Mouse (Mus musculus) adrenal gland, adult 8-10 months (tissue): ENCODE measurements around the gene Aatk. TPM values are rescaled to one million over a fixed set of nuclear protein-coding genes. Genes with fewer than 3 reads are reported as not detected.

Experiments used
- DNase-seq: peaks from one replicate; pipeline ENCODE4 v3.0.0; 2022
- total RNA-seq, 4 experiments: library from RNA; stranded (reverse); gene quantifications; 2 replicates each; pipeline ENCODE4 v1.2.4; 2022

Gene Aatk
- total RNA-seq, 4 experiments from 2014 or later: 14.3 to 22.8 (median 18.3) TPM

DNA sequence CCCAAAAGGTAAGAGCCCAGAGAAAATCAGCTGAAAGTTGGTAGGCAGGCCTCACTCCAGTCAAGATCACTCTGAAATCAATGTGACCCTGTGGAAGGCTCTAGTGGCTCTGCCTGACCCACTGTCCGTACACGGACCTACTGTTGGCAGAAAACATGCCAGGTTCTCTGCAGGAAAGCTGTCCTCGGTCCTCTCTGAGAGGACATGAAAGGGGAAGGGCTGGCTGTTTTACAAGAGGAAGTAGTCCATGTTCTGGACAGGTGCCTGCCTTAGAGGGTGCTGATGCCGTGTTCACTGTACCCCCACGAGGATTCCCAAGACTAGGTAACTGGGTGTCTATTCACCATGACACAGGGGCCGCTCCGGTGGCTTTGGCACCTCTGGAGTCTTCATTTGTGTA, 59.1 kb downstream of the Aatk start:
- DNase-seq: no peak

DNA sequence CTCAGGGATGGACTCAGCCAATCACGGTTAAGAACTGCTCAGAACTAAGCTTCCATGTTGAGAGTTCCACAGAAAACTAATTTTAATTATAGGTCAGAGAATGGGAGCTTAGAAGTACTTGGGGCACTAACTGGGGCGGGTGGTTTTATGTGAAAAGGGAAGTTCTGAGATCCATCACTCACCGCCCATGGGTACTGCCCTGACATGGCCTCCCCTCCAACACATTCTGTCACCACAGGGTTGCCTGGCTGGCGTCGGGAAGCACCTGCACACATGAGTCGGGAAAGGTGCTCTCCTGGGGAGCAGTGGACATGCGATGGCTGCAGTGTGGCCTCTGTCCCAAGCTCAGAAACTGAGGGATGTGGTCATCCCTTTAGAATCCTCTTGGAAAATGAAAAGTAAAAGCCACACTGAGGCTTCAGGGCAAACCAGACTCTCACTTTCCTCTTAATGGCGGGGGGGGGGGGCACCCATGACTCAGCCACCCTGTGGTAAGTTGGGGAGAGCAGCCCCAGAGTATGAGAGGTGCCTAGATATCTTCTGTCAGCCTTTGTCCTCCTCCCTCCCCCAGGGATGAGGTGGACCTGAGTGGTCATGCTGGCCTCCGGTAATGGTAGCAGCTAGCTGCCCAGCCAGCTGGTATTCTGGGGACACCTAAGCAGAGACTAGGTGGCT, 60.1 kb downstream of the Aatk start:
- DNase-seq: no peak

DNA sequence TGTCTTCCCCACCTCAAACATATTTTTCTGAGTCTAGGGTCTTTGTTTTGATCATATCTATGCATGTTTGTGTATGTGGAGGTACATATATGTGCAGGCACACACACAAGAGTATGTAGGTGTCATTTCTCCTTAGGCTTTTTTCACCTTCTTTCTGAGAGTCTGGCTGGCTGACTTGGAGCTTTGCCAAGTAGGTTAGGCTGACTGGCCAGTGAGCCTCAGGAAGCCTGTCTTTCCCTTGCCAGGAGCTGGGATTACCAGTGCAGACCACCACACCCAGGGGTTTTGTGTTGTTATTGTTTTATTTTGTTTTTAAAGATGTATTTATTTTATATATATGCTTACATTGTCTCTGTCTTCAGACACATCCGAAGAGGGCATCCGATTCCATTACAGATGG, 63.8 kb downstream of the Aatk start:
- DNase-seq: no peak

DNA sequence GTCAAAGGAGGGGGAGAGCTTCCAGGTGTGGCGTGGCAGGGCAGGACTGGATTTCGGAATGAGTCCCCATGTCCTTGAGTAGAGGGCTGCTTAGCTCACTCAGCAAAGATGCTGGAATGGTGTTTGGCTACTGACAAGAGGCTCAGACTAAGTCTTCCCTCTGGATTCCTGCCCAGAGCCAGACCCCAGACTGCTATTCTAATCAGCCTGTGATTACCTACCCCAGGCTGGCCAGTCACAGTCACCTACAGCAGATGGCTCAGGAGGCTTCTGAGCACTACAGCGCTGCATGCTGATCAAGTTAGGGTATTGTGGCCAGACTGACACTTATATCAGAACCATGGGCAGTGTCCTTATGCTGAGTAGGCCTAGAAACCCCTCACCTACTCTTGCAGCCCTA, 64.7 kb downstream of the Aatk start:
- DNase-seq: no peak

DNA sequence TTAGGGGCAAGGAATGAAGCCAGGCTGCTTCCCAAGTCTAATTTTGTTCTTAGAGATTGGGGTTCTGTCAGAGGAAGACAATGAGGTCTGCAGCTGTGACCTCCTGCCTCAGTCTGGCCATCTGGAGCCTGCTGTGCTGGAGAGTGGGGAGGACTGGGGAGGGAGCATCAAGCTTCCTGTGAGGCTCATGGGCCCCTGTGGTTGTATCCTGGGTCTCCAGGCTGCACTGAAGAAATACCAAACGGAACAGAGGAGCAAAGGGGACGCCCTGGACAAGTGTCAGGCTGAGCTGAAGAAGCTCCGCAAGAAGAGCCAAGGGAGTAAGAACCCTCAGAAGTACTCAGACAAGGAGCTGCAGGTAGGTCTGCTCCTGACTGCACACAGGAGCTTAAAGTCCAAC, 65.2 kb downstream of the Aatk start:
- DNase-seq: no peak

DNA sequence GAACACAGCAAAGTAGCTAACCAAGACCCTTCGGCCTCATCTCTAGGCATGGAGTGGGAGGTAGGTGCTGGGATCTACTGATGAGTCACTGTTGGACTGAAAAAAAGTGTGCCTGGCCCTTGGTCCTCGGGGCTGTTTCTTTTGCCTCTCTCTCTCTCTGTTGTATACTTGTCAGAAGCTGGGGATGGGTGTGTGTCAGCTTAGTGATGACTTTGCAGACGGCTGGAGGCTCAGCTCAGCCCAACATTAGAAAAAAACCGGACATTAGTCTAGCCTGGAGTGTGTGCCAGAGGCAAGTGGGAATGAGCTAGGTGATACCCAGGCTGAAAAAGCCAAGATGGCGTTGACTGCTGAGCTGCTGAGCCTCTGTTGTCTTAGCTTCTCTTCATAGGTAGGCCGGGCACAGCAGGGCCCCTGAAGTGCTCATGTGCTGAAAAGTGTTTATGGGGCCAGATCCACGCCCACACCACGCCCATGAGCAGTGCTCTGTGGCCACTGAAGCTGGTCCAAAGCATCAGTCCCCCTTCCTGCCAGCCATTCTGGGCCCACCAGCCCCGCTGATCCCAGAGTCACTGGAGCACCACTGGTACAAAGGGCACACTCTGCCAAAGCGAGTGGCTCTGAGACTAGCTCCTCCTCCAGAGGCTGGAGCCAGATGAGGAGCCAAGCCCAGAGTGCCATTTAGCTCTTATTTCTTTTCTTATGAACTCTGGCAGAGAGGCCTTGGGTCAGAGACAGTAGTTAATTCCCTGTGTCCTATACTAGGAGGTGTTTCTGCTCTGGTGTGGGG, 67.2 kb downstream of the Aatk start:
- DNase-seq: no peak

DNA sequence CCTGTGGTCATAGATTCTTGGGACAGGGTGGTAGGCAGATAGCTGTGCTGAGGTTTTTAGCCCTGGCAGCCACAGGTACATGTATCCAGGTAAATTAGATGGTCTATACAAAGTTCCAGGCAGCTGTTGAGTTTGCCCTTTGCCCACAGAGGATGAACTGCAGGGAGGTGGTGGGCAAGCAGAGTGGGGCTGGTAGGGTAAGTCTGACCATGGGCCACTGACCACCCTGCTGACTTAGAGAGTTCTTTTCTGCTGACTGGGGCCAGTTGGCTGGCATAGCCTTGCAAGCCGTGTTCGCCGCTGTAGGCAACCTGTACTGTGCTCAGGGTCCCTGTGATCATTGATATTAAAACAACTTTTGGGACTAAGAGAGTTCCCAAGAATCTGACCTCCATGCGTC, 68.3 kb downstream of the Aatk start:
- no peak for DNase-seq

DNA sequence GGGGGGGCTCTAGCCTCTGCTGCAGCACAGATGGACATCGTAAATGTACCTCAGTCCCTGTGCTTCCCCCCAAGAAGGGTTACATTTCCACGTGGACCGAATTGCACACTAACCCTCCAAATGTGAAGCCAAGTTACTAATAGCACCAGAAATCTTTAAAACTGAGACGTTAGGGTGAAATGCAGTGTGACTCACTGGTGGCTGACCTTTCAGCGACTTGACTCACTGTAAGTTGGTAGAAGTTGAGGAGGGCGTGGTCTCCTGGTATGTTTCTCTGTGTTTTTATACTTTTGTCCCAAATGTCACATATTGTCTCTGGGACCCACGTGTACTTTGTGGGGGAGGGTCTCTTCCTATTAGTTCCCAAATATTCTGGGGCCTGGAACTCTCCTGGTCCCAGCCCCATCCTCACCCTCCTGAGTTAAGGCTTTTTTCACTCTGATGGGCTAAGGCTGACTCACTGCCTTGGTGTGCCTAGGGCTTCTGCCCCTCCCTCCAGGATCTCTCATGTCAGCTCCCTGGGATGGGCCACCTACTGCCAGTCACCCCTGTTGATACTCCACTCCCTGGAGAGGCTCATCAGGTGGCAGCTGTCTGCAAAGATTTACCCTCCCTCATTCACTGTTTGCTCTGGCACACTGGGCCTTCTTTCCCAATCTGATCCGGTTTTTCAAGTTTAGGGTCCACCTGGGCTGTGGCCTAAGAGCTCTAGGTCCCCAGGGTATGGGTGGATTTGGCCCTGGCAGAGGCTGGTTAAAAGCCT, 71.0 kb downstream of the Aatk start:
- DNase-seq: peak; percentile 66

DNA sequence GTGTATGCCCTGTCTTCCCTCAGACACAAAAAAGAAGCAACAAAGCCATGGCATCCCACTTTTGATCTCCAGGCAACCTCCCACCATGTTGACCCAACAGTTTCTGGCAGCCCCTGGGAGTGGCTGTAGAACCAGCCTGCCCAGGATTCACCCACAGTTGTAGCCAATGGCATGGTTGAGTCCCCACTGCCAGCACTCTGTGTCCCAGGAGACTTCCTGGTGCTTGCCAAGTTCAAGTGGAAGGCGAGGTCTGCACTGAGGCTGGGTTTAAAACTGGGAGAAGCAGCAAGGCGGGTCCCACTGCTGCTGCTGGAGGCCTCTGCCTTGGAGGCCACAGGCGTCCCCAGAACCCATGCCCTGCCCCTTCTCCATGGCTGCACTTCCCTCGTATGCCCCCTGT, 73.2 kb downstream of the Aatk start:
- no peak for DNase-seq

DNA sequence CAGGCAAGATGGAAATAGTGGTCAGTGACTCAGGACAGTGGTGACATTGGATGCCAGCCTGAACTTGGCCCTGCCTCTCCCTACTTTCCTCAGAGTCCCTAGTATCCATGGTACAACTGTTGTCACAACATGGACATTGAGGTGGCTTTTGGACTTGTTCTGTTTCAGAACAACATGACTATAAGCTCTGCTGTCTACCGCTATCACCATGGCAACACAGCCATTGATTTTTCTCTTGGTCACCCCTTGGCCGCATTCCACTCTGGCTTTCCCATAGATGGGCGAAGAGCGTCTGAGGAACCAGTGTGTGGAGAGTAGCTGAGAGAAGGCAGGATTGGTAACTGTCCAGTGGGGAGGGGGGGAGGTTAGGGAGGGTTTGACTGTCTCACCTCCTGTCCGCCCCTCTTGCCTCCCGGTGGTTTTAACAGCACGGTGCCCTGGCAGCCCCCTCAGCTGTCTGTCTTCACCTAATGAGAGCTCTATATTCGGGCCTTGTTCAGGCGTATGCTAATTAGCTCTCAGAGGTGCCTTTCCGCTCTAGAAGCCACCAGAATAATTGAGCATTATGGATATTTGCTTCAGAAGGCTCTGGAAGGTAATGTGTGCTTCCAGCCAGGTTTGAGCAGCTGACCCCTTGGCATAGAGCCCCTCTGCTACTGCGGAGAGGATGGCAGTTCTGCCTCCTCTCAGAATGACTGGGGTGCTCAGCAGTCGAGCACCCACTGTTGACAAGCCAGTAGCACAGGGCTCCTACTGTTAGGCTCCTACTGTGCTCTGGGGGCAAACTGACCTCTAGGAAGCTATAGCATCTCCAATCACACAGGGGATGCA, 76.7 kb downstream of the Aatk start:
- no peak for DNase-seq

DNA sequence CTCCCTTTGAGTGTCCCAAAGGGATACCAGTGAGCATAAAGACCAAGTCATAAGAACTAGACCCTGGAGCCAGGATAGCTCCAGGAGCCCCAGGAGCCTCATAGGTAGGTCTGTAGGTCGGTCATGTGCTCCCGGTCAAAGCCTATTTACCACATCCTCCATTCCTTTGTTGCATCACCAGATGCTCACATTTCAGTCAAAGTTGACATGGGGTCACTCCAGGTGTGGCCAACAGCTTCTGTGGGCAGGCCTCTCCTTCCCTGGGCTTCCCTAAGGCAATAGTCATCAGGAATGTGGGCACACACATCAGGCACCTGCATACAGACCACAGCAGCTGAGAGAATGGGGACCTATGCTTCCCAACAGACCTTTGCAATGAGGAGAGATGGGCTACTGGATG, 79.1 kb downstream of the Aatk start:
- no peak for DNase-seq

DNA sequence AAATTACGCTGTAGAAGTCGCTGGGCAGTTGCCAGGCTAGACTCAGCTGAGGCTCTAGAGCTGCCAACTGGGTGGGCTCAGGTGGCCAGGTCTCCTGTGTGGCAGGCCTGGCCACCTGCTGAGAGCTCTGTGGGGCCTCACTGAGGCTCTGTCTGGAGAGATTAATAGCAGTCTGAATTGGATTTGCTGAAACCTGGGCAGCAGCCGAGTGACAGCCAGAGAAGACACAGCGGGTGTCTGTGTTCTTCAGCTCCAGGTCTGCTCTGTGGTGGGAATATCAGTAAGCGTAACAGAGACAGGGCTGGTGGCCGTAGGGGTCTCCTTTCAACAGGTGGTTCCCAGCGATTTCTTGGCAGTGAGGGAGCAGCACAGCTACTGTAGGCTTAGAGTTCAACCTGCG, 79.6 kb downstream of the Aatk start:
- no peak for DNase-seq

DNA sequence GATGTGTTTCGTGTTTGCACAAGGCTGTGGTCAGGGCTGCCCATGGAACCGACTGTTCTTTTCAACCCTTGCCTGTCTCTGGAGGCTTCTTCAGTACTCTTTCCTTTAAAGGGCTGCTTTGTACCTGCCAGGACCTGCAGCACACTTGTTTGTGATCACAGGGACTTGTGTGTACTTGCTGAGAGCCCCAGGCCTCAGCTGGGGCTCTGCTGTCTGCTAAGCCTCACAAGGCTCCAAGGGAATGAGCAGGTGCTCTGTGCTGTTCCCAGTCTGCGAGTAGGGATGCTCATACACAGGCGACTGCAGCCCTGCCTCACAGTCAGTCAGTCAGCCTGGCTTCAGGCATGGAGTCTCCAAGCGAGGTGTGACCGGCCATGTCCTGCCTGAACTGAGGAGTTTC, 80.7 kb downstream of the Aatk start:
- no peak for DNase-seq

DNA sequence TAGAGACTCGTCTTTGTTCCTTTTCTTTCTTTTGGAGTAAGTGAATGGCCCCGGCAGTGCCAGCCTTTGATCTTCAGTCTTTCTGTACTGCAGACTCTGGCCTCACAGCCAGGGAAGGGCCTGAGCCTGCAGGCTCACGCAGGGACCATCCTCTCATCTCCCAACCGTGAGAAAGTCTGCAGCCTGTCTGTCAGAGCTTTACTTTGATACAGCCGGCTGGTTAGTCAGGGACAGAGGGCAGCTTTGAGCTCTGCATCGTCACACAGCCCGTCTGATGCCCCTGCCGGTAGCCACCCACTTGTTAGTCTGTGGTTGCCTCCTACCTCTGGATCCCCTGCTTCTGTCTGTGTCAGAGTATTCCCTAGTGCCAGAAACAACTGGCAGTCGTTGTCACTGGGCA, 81.9 kb downstream of the Aatk start:
- DNase-seq: no peak

DNA sequence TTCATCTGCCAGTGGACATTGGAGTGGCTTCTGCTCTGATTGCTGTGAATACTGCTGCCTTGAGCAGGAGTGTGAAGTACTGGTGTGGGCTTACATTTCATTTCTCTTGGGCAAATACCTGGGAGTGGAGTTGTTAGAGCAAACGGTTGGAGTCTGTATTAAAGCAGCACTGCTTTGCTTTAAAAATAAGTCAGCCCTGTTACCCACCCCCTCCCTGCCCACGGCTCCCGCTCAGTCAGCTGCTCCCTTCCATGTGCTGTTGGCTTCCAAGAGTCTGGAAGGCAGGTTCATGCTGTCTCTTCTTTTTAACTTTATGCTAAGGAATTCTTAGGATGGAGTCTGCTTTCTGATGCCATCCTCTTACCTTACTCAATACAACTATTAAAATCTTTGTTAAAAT, 85.5 kb downstream of the Aatk start:
- no peak for DNase-seq

DNA sequence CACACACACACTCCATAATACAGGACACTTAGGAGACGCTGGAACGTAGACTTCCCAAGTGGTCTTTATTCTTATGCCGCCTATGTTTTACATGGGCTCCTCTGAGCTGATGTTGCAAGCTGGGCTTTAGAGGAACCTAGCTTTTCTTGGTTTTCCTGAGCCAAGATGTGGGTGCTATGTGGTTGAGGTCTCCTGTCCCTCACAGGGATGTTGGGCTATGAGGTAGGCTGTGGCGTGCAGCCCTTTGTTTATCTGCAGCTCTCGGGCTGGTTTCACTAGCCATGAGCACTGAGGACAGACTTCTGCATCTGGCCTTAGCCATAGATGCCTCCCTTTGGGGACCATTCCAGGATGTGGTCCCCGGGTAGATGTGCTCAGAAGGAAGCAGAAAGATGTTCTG, 86.3 kb downstream of the Aatk start:
- DNase-seq: no peak

DNA sequence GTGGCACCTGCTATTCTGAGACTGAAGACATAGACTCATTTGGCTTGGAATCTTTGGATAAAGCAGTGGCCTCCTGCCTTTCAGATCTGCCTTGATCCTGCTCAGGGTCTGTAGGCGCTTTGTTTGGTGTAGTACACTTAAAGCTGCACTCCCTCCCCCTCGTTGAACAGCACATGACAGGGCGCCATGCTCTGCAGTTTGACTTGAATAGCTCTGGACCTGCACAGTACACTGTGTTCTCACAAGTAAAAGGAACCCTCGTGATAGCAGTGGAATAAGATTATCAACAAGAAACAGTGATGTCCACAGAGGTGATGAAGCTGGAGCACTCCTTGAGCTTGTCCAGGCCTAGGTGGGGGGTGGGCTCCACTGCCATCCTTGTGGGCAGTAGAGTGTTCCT, 87.3 kb downstream of the Aatk start:
- DNase-seq: no peak

DNA sequence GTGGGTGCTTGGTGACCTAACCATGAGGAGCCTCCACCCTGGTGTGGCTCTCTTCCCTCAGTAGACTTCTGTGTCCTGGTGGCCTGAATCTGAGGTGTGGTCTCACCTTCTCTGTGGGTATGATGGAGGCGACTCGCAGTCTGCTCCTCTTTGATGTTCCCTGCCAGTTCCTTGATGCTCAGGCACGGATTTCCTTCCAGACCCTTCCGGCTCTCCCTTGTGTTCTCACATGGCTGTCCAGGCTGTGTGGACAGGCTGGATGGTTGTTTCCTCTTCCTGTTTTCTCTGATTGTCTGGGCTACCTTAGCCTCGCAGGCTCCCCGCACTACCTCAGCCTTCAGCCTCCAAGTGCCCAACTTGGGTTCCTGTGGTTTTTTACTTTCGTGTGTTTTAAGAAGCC, 88.1 kb downstream of the Aatk start:
- DNase-seq: no peak
